Mouse (Mus musculus): ENCODE data around the gene Ttc25.
"Not testable (repeated sequence)": the region's sequence is repeated elsewhere in the genome, so short reads cannot be mapped to it uniquely, and the experiment has no call there.

The Ttc25 gene

GRCm38 (mm10) chr11:100570430-100571201 is 25.2 kb downstream of the Ttc25 start:
- DNase-seq (ENCODE audit: low read depth): peak; percentile 66

DNA sequence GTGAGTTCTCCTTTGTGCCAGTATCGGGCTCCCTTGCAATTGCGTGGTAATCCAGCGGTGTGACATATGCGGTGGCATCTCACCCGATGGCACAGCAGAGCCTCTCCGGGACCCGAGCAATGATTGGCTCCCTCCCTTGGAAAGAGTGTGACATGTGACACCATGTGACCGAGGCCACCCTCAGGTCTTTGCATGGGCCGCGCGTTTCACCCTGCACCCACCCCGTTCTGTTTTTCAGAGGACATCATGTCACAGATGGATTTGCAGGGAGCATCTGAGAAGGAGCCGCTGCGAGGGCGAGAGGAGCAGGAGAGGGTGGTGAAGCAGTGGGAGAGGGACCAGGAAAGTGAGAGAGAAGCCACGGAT is 25.8 kb downstream of the Ttc25 start:
- no peak for DNase-seq (ENCODE audit: low read depth)

DNA sequence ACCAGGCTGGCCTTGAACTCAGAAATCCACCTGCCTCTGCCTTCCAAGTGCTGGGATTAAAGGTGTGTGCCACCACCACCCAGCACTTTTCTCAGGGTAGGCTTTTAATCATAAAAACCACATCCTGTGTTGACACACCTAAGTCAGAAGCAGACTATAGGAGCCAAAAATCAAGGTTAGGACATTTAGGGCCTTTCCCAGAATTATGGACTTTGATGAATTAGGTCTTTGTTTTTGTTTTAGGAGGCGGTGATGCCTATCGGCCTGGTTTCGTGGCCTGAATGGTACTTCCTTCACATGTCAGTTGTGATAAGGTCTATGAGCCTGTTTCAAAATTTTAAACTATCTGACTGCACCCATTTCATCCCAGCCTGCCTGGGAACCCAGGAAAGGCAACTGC is 28.8 kb downstream of the Ttc25 start:
- no peak for DNase-seq (ENCODE audit: low read depth)

DNA sequence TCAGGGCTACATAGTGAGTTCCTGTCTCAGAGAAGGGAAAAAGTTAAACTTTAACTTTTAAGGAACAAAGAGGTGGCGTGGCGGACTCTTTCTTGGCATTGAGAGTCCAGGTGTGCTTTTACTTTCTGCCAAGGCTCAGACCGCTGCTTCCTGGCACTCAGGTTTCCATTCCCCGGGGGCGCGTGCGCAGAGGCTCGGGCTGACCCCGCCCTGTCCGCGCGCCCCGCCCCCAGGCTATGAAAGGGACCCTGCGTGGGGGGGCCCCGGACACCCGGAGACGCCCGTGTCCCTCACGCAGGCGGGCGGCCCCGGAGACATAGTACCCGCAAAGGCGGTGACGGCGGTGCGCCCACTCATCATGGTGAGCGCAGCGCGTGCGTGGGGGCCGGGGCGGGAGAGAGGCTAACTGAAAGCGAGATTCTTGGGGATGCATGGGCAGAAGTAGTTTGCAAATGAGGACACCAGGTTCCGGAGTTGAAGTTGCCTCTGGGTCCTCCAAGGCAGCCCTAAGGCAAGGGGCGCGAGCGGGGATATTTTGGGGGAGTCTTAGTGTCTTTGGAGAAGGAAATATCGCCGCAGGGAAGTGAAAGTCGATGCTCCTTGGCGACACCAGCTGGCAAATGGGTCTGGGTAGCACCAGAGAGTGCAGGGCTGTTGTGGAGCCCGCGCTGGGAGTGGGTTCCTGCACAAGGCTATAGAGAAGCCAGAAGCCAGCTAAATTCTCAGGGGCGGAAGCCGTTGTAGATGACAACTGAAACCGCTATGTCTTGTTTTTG is 29.5 kb downstream of the Ttc25 start, which contains the start of gene Cnp:
TSS of gene Cnp (plus strand) at position 197 of the 776 bp plus-strand sequence.
- DNase-seq (ENCODE audit: low read depth): peak; percentile 49

GRCm38 (mm10) chr11:100575484-100575855 is 30.1 kb downstream of the Ttc25 start:
- DNase-seq (ENCODE audit: low read depth): no peak

DNA sequence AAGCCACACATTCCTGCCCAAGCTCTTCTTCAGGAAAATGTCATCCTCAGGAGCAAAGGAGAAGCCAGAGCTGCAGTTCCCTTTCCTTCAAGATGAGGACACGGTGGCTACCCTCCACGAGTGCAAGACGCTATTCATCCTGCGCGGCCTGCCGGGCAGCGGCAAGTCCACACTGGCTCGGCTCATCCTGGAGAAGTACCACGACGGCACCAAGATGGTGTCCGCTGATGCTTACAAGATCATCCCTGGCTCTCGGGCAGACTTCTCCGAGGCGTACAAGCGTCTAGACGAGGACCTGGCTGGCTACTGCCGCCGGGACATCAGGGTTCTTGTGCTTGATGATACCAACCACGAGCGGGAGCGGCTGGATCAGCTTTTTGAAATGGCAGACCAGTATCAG is 30.8 kb downstream of the Ttc25 start:
- no peak for DNase-seq (ENCODE audit: low read depth)

DNA sequence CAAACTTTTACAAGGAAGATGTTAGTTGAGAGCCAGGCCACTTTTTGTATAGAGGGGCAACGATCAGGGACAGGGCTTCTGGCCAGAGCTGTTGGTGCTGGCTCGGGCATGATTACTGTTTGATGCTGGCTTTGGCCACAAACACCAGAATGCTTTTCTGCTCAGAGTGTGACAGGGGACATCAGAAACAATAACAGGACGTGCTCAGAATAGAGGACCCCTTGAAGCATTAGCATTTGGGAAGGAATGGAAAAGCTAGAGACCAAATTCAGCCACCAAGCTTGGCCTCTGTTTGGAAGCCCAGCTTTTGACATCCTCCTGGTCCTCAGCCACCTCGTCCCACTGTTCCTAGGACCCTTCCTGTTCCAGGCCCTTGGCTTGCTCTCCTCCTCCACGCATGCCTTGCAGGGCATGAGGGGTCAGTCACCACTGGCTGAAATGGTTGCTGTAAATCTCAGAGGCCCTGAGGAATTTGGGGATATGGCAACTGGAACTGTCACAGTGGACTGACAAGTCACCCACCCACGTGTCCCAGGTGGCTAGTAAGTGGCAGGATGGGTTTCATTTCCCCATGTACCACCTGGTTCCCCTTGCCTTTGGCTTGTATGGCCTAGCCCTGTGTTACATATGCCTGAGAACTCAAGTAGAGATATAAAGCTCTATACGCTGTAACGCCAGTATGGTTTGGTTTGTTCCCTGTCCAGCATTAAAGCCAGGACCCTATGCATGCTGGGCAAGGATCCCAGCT is 32.6 kb downstream of the Ttc25 start:
- no peak for DNase-seq (ENCODE audit: low read depth)

- DNase-seq (ENCODE audit: low read depth): no peak
Measured at GRCm38 (mm10) chr11:100579116-100579799, 33.9 kb downstream of the Ttc25 start.

DNA sequence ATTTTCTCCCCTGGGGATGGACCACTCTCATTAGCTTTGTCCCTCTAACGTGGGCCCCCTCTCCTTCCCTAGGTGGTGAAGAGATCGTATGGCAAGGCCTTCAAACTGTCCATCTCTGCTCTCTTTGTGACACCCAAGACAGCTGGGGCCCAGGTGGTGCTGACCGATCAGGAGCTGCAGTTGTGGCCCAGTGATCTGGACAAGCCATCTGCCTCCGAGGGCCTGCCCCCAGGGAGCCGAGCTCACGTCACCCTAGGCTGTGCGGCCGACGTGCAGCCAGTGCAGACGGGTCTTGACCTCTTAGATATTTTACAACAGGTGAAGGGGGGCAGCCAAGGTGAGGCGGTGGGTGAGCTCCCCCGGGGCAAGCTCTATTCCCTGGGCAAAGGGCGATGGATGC is 34.9 kb downstream of the Ttc25 start:
- no peak for DNase-seq (ENCODE audit: low read depth)

- DNase-seq (ENCODE audit: low read depth): no peak
Measured at GRCm38 (mm10) chr11:100581756-100582155, 36.3 kb downstream of the Ttc25 start.

GRCm38 (mm10) chr11:100582413-100582812 is 37.0 kb downstream of the Ttc25 start:
- not testable (repeated sequence) for DNase-seq (ENCODE audit: low read depth)

DNA sequence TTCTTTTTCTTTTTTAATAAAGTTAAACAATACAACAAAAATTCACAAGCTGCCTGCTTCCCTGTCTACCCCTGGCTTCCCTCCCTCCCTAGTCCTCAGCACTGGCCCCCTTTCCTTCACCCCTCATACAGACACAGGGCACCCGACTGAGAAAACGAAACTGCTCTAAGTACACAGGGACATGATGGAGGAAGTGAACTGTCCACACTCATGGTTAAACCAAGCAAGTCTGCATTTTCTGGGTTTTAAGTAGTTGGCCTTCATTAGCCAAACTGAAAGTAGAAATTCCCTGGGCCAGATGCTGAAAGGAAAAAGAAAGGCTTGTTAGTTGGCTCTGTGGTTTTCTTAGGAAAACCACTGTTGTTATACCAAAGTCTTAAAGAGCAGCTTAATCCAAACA is 37.4 kb downstream of the Ttc25 start:
- no peak for DNase-seq (ENCODE audit: low read depth)

- DNase-seq (ENCODE audit: low read depth): no peak
Measured at GRCm38 (mm10) chr11:100584561-100584961, 39.2 kb downstream of the Ttc25 start.

DNA sequence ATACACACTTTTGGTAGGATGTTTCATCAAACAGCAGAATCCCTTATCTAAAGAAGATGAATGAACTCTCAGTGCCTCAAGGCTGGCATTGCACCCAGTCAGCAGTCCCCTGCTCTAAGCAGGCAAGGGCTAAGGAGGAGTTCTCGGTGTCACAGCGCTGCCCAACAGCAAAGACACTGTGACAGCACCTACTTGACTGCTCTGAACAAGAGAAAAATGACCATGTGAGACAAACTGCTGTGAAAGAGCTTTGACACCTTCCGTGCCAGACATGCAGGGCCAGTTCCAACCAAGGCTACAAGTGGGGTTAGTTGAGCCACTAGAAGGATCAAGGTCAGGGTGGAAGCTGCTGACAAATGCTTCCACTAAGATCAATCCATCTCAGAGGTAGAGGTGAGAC is 39.7 kb downstream of the Ttc25 start:
- no peak for DNase-seq (ENCODE audit: low read depth)

DNA sequence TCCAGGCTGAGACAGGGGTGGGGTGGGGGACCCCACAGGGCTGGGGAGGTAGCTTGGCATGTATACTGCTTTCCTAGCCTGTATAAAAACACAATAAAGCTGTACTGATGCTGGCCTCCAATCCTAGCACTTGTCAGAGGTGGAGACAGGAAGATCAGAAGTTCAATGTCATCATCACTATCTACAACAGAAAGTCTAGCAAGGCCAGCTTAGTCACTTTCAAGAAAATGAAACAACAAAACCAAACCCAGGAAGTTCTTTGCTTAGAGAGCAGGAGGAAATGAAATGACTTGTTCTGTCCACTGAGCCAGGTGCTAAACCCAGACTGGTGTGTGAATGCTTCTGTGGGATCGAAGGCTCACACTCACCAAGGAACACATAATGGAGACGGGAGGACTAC is 43.1 kb downstream of the Ttc25 start:
- no peak for DNase-seq (ENCODE audit: low read depth)

DNA sequence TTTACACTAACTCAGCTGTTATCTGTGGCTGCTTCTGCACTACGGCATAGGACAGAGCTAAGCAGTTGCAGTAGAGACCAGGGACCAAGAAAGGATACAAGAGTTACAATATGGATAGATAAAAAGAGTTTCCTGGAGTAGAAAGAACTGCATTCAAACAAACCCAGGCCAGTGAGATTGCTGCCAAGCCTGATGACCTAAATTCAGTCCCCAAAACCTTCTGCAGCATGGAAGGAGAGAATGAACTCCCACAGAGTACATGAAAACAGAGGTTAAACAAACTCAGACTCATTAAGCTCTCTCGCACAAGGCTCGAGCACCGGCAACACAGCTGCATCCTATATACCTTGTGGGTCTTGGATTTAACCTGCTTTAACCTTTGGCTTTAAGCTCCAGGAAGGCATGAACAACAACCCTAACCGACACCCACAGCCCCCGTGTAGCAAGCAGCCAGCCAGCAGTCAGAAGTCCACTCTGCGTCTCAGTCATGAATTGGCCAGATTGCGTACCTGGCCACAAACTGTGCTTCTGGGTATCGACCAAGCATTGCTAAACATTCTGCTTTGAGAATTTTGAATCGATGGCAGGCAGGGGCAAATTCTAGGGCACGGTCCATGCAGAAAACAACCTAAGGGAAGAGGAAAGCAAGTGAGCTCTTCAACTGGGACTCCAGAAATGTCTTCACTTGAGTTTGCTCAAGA is 47.1 kb downstream of the Ttc25 start:
- DNase-seq (ENCODE audit: low read depth): no peak

DNA sequence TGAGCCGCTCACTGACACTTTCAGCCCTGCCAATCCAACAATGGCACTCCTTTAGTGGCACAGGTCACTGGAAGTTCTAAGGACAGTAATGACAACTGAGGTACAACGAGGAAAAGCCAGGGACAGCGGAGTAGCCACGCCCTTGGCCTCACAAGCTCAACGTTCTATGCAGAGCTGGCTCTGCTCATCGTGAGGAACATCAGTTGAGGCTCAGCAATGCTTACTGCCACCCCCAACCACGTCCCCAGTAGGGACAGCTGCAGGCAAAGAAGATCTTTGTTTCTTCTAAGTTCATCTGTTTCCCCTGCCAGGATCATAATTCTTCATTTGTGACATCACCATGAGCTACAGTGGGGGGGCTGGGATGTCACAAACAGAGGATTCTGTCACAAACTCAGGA is 49.2 kb downstream of the Ttc25 start:
- no peak for DNase-seq (ENCODE audit: low read depth)

- no peak for DNase-seq (ENCODE audit: low read depth)
Measured at GRCm38 (mm10) chr11:100595533-100595932, 50.1 kb downstream of the Ttc25 start.

DNA sequence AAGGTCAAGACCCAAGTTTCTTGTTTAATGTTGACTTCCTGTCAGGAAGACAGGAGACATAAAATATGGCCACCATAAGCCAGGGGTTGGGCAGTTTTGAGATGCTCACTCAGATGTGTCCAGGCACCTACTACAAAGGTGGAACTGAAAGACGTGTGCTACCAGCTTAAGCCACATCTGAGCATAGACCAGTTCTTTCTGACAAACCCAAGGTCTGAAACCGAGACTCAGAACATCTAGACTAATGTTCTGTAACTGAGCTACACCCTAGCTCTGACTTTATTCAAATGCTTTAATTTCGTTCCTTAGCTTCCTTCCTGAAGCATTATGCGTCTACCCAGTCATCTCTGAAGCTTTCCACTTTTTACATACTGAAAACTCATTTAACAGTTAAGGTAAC is 52.7 kb downstream of the Ttc25 start:
- no peak for DNase-seq (ENCODE audit: low read depth)

- no peak for DNase-seq (ENCODE audit: low read depth)
Measured at GRCm38 (mm10) chr11:100601372-100601771, 56.0 kb downstream of the Ttc25 start.

DNA sequence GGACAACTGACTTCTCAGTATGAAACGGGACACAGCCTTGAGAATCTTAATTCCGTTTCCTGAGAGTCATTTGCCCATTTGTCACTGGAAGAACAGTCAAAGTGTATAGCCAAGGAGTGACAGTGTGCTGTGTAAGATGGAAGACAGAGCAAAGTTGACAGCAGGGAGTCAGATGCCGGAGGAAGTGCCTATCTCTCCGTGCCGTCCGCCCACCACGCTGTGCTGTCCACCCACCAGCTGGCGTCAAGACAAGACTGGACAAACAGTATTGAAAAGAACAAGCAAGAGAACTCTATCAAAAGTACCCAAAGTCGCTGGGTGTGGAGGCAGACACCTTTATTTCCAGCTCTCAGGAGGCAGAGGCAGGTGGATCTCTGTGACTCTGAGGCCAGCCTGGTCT is 57.7 kb downstream of the Ttc25 start:
- DNase-seq (ENCODE audit: low read depth): no peak

DNA sequence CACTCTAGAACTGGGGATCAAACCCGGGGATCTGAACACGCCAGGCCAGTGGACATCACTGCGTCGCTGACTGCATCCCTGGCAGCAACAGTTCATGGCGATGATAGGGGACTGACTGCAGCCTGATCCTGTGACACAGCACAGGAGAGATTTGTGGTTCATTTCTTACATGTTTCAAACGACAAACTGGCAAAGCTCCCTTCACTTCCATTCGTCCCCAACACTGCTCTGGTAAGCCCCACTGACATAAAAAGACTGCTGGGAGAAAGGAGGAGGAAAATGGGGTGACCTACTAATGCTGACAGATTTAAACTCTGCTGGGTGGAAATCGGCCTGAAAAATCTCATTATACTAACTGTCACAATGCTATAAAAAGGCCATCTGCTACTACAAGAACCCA is 58.4 kb downstream of the Ttc25 start:
- no peak for DNase-seq (ENCODE audit: low read depth)
